Mouse (Mus musculus): ENCODE measurements at regions not wholly inside any gene's neighbourhood (a gene's known extent, or its start where the extent isn't known, plus 50 kb on each side); places are given as distances from the start of the nearest gene placed in this dataset.

DNA sequence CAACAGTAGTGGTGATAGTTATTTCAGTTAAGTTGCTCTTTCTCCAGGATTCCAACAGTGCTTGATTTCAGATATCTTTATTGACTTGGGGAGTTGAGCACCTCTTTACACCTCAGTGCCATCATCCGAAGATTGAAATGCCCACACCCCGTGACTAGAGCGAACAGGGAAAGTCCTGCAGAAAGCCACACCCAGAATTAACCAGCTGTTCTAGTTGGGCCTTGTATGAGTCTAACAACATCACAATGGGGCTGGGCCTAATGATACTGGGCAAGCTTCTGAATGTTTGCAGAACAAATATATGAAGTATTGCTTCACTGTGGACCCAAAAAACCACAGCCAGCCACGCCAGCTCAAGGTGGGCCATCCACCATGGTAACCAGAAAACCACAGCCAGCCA lies 100.1 kb upstream of the Rasgrp1 start:
- TF ChIP-seq CTCF (IDR thresholded peaks at IDR 0.05; ENCODE audit: extremely low read depth, insufficient read depth, low read length) (no peak), POLR2A (IDR thresholded peaks at IDR 0.05; ENCODE audit: extremely low read depth, insufficient read depth, low read length) (no peak)
- no peak overlapping the region for H3K27ac ChIP-seq (ENCODE audit: insufficient read depth, low read length)
- H3K4me1 ChIP-seq (ENCODE audit: control insufficient read depth, insufficient read depth, low read length), result no peaks in the 10 kb centered on the region
- H3K4me3 ChIP-seq (ENCODE audit: insufficient read depth, low read length), result no peak overlapping the region

DNA sequence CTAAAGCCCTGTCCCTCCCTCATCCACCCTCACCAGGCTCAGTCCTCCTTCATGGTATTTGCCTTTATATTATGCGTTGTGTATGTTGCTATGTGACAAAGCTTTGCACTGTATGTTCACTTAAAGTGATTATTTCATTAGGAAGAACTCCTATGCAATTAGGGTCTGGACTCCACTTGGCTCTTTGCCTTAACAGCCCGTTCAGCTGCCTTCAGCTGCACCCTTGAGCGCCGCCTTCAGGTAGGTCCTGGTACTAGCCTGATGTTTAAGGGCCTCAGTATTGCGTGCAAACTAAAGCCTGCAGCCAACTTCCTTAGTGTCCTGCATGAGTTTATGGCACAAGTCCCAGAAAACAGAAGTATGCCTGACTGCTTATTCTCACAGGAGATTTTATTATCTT lies 101.9 kb upstream of the Rasgrp1 start:
- H3K4me3 ChIP-seq (ENCODE audit: insufficient read depth, low read length), result no peak overlapping the region
- no peak overlapping the region for H3K27ac ChIP-seq (ENCODE audit: insufficient read depth, low read length)
- no peak for TF ChIP-seq POLR2A (IDR thresholded peaks at IDR 0.05; ENCODE audit: extremely low read depth, insufficient read depth, low read length)
- peak; percentile 43 for TF ChIP-seq CTCF (IDR thresholded peaks at IDR 0.05; ENCODE audit: extremely low read depth, insufficient read depth, low read length)
- no peaks in the 10 kb centered on the region for H3K4me1 ChIP-seq (ENCODE audit: control insufficient read depth, insufficient read depth, low read length)

- TF ChIP-seq POLR2A (IDR thresholded peaks at IDR 0.05; ENCODE audit: extremely low read depth, insufficient read depth, low read length) (no peak), CTCF (IDR thresholded peaks at IDR 0.05; ENCODE audit: extremely low read depth, insufficient read depth, low read length) (no peak)
- Histone ChIP-seq H3K4me3 (ENCODE audit: insufficient read depth, low read length) (no peak overlapping the region), H3K4me1 (ENCODE audit: control insufficient read depth, insufficient read depth, low read length) (no peaks in the 10 kb centered on the region), H3K27ac (ENCODE audit: insufficient read depth, low read length) (no peak overlapping the region)
Measured at GRCm38 (mm10) chr2:117446876-117447275, 104.1 kb upstream of the Rasgrp1 start.

DNA sequence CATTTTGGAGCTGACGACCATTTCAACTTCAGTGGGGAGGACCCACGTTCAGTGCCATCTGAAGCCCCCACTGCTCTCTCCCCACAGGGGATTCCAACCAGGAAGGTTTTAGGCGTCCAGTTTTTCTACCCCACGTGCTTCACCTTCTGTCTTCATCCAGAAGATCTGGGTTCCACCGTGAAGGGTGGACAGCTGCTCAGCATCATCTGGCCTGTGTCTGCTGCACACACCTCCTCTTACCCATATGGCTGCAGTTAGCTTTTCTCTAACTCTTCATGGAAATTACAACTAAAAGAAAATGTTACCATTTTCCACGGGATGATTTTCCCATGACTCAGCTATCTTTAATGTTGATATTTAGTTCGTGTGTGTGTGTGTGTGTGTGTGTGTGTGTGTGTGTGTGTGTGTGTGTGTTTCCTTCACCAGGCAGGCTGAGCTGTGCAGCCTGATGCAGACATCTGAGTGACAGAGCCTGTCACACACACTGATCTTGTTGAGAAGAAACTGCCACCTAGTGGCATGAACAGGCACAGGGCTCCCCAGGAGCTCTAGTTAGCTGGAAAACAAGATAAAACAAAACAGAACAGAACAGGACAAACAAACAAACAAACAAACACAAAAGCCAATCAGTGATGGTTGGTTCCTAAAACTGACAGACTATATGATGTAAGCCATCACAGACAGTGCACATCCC lies 107.5 kb upstream of the Rasgrp1 start:
- TF ChIP-seq POLR2A (IDR thresholded peaks at IDR 0.05; ENCODE audit: extremely low read depth, insufficient read depth, low read length) (no peak), CTCF (IDR thresholded peaks at IDR 0.05; ENCODE audit: extremely low read depth, insufficient read depth, low read length) (peak; percentile 70)
- Histone ChIP-seq H3K27ac (ENCODE audit: insufficient read depth, low read length) (no peak overlapping the region), H3K4me1 (ENCODE audit: control insufficient read depth, insufficient read depth, low read length) (no peaks in the 10 kb centered on the region), H3K4me3 (ENCODE audit: insufficient read depth, low read length) (no peak overlapping the region)

- no peak overlapping the region for H3K27ac ChIP-seq (ENCODE audit: insufficient read depth, low read length)
- TF ChIP-seq POLR2A (IDR thresholded peaks at IDR 0.05; ENCODE audit: extremely low read depth, insufficient read depth, low read length) (no peak), CTCF (IDR thresholded peaks at IDR 0.05; ENCODE audit: extremely low read depth, insufficient read depth, low read length) (no peak)
- H3K4me1 ChIP-seq (ENCODE audit: control insufficient read depth, insufficient read depth, low read length), result no peaks in the 10 kb centered on the region
- H3K4me3 ChIP-seq (ENCODE audit: insufficient read depth, low read length), result no peak overlapping the region
Measured at GRCm38 (mm10) chr2:117451818-117452217, 109.0 kb upstream of the Rasgrp1 start.

- Histone ChIP-seq H3K4me1 (ENCODE audit: control insufficient read depth, insufficient read depth, low read length) (no peaks in the 10 kb centered on the region), H3K4me3 (ENCODE audit: insufficient read depth, low read length) (no peak overlapping the region), H3K27ac (ENCODE audit: insufficient read depth, low read length) (no peak overlapping the region)
- TF ChIP-seq POLR2A (IDR thresholded peaks at IDR 0.05; ENCODE audit: extremely low read depth, insufficient read depth, low read length) (no peak), CTCF (IDR thresholded peaks at IDR 0.05; ENCODE audit: extremely low read depth, insufficient read depth, low read length) (peak; percentile 58)
Measured at GRCm38 (mm10) chr2:117455021-117455739, 112.4 kb upstream of the Rasgrp1 start.

- Histone ChIP-seq H3K4me1 (ENCODE audit: control insufficient read depth, insufficient read depth, low read length) (no peaks in the 10 kb centered on the region), H3K4me3 (ENCODE audit: insufficient read depth, low read length) (no peak overlapping the region), H3K27ac (ENCODE audit: insufficient read depth, low read length) (no peak overlapping the region)
- TF ChIP-seq POLR2A (IDR thresholded peaks at IDR 0.05; ENCODE audit: extremely low read depth, insufficient read depth, low read length) (no peak), CTCF (IDR thresholded peaks at IDR 0.05; ENCODE audit: extremely low read depth, insufficient read depth, low read length) (no peak)
Measured at GRCm38 (mm10) chr2:117455740-117456455, 113.1 kb upstream of the Rasgrp1 start.

GRCm38 (mm10) chr2:117456456-117457020 lies 113.7 kb upstream of the Rasgrp1 start:
- Histone ChIP-seq H3K27ac (ENCODE audit: insufficient read depth, low read length) (no peak overlapping the region), H3K4me1 (ENCODE audit: control insufficient read depth, insufficient read depth, low read length) (no peaks in the 10 kb centered on the region), H3K4me3 (ENCODE audit: insufficient read depth, low read length) (no peak overlapping the region)
- no peak for TF ChIP-seq CTCF (IDR thresholded peaks at IDR 0.05; ENCODE audit: extremely low read depth, insufficient read depth, low read length)
- TF ChIP-seq POLR2A (IDR thresholded peaks at IDR 0.05; ENCODE audit: extremely low read depth, insufficient read depth, low read length), result no peak

GRCm38 (mm10) chr2:117461541-117462290 lies 118.9 kb upstream of the Rasgrp1 start:
- Histone ChIP-seq H3K4me3 (ENCODE audit: insufficient read depth, low read length) (no peak overlapping the region), H3K4me1 (ENCODE audit: control insufficient read depth, insufficient read depth, low read length) (no peaks in the 10 kb centered on the region), H3K27ac (ENCODE audit: insufficient read depth, low read length) (no peak overlapping the region)
- TF ChIP-seq POLR2A (IDR thresholded peaks at IDR 0.05; ENCODE audit: extremely low read depth, insufficient read depth, low read length), result no peak
- TF ChIP-seq CTCF (IDR thresholded peaks at IDR 0.05; ENCODE audit: extremely low read depth, insufficient read depth, low read length), result no peak
